Mouse (Mus musculus): ENCODE data around the gene Errfi1. TPM values are rescaled to one million over a fixed set of nuclear protein-coding genes. Genes with fewer than 3 reads are reported as not detected.
"Not testable (repeated sequence)": the region's sequence is repeated elsewhere in the genome, so short reads cannot be mapped to it uniquely, and the experiment has no call there.

Gene Errfi1
- polyA plus RNA-seq, 1 experiment from 2014 or later = 60.4 TPM

- WGBS = 78% methylated on average over 17 of the region's 17 CpGs
- H3K27me3 ChIP-seq = no peaks in the 10 kb centered on the region
Observed at GRCm38 (mm10) chr4:150869276-150870197, 15.8 kb downstream of the Errfi1 start.

GRCm38 (mm10) chr4:150870963-150871391 is 17.3 kb downstream of the Errfi1 start:
- H3K4me3 ChIP-seq = no peak overlapping the region
- H3K36me3 ChIP-seq = peaks cover 32% of the 10 kb centered on the region
- 87% methylated on average over 13 of the region's 13 CpGs for WGBS
- 0 out of 2 replicates have a peak overlapping the region, but pooled peaks have one; percentile 13 for H3K9ac ChIP-seq
- ATAC-seq (ENCODE audit: low read depth) = no peak
- H3K4me2 ChIP-seq = no peak overlapping the region
- H3K27me3 ChIP-seq = no peaks in the 10 kb centered on the region
- H3K9me3 ChIP-seq = no peaks in the 10 kb centered on the region
- peak overlapping the region; percentile 77; the same call in 1 of the 2 replicates for H3K27ac ChIP-seq (replicated peaks)
- peaks cover 27% of the 10 kb centered on the region for H3K4me1 ChIP-seq (replicated peaks)

More at GRCm38 (mm10) chr4:150869276-150870197, 15.8 kb downstream of the Errfi1 start:
- no peak overlapping the region for H3K27ac ChIP-seq (replicated peaks)
- H3K9me3 ChIP-seq = no peaks in the 10 kb centered on the region
- peaks cover 29% of the 10 kb centered on the region for H3K4me1 ChIP-seq (replicated peaks)
- no peak overlapping the region for H3K9ac ChIP-seq
- H3K36me3 ChIP-seq = peaks cover 43% of the 10 kb centered on the region
- no peak overlapping the region for H3K4me3 ChIP-seq
- no peak for ATAC-seq (ENCODE audit: low read depth)
- H3K4me2 ChIP-seq = no peak overlapping the region

DNA sequence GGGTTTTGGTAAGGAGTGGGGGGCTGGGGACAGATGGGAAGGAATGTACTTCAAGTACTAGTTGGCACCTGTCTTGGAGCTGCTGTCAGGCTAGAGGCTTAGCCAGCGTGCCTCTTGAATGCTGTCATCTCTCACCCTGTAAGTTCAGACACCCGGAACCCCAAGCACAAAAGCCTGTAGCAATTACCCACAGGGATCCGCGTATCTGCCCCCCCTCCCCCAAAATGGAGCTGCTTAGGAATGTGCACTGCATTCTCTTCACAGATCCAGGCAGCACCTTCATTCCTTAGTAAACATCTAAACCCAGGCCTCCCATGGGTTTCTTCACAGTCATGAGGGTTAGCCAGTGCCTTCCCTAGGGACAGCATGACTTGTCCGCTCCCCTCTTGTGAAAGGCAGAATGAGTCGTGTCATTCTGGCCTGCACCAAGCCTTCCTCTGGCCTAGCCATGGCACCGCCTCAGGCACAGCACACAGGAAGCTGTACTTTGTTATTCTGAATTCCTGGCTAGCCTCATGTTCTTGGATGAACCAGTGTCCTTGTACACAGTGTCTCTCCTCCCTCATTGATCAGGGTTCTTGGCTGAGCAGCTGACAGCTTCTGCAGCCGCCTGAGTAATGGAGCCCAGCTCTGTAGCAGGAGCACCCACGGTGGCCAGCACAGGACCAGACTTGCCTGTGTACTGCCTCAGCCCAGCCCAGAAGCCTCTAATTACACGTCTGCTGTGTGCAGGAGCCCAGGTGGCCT is 17.8 kb downstream of the Errfi1 start:
- peak; percentile 83 for ATAC-seq (ENCODE audit: low read depth)
- Histone ChIP-seq H3K27ac (replicated peaks) (peak overlapping the region; percentile 77), H3K9me3 (no peaks in the 10 kb centered on the region), H3K4me3 (no peak overlapping the region), H3K4me2 (no peak overlapping the region), H3K4me1 (replicated peaks) (peaks cover 27% of the 10 kb centered on the region), H3K36me3 (peaks cover 26% of the 10 kb centered on the region), H3K27me3 (no peaks in the 10 kb centered on the region), H3K9ac (peak overlapping the region; percentile 45; the same call in 1 of the 2 replicates)
- WGBS = 29% methylated on average over 10 of the region's 10 CpGs

DNA sequence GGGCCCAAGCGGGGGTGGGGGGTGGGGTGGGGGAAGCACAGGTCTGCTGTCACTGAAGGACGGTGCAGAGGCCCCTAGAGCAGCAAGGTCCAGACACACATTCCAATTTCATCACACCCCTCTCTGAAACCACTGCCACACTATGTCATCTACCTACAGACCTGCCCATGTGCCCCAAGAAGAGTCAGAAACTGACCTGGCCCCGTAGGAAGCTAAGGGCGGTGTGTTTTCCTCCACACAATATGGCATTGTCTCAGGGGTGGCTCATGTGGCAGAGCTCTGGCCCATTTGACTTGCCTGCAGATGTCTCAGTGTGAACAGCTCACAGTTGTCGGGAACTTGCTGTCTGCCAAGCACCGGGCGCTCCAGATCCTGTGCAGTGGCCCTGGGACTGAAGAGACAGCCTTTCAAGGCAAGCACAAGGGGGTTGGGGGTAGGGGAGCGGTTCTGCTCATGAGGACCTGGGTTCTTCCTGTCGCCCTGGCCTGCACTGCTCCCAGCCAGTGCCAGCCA is 18.5 kb downstream of the Errfi1 start:
- 36% methylated on average over 9 of the region's 9 CpGs for WGBS
- no peak overlapping the region for H3K4me3 ChIP-seq
- H3K27ac ChIP-seq (replicated peaks) = peak overlapping the region; percentile 77
- no peaks in the 10 kb centered on the region for H3K27me3 ChIP-seq
- peaks cover 20% of the 10 kb centered on the region for H3K36me3 ChIP-seq
- H3K4me2 ChIP-seq = no peak overlapping the region
- H3K9ac ChIP-seq = peak overlapping the region; percentile 45; the same call in 1 of the 2 replicates
- no peaks in the 10 kb centered on the region for H3K9me3 ChIP-seq
- H3K4me1 ChIP-seq (replicated peaks) = peaks cover 27% of the 10 kb centered on the region
- ATAC-seq (ENCODE audit: low read depth) = peak; percentile 45

GRCm38 (mm10) chr4:150872681-150873080 is 19.0 kb downstream of the Errfi1 start:
- Histone ChIP-seq H3K27me3 (no peaks in the 10 kb centered on the region), H3K36me3 (peaks cover 15% of the 10 kb centered on the region), H3K9me3 (no peaks in the 10 kb centered on the region), H3K4me1 (replicated peaks) (peaks cover 27% of the 10 kb centered on the region), H3K27ac (replicated peaks) (peak overlapping the region; percentile 77), H3K4me3 (no peak overlapping the region), H3K4me2 (no peak overlapping the region), H3K9ac (no peak overlapping the region)
- no peak for ATAC-seq (ENCODE audit: low read depth)
- WGBS = 87% methylated on average over 8 of the region's 8 CpGs

- H3K4me1 ChIP-seq (replicated peaks) = peaks cover 25% of the 10 kb centered on the region
- not testable (repeated sequence) for H3K9ac ChIP-seq; H3K27ac ChIP-seq (replicated peaks); ATAC-seq (ENCODE audit: low read depth); H3K27me3 ChIP-seq; H3K4me2 ChIP-seq; H3K4me3 ChIP-seq
- H3K9me3 ChIP-seq = peaks cover 14% of the 10 kb centered on the region
- WGBS = 81% methylated on average over 4 of the region's 4 CpGs
- peaks cover 11% of the 10 kb centered on the region; the same call in 1 of the 2 replicates for H3K36me3 ChIP-seq
Observed at GRCm38 (mm10) chr4:150874416-150874815, 20.7 kb downstream of the Errfi1 start.

DNA sequence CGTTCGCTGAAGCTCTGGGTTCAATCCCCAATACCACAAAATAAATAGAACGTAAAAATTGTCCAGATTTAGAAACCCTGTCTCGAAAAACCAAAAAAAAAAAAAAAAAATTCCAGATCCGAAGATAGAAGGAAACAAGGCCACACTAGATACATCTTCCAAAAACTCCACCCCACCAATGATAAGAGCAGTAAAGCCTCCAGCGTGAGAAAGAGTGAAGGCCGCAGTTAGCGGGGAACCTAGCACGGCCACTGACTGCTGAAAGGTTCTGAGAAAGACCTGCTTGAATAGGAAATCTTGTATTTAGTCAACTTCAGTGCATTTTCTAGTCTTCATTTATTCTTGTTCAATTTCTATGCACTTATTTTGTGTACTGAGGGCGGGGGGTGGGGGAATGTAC is 21.7 kb downstream of the Errfi1 start:
- no peaks in the 10 kb centered on the region for H3K27me3 ChIP-seq
- H3K9me3 ChIP-seq = peaks cover 24% of the 10 kb centered on the region
- WGBS = 85% methylated on average over 10 of the region's 10 CpGs
- no peak overlapping the region for H3K27ac ChIP-seq (replicated peaks)
- H3K9ac ChIP-seq = no peak overlapping the region
- no peak overlapping the region for H3K4me2 ChIP-seq
- peaks cover 12% of the 10 kb centered on the region; the same call in 1 of the 2 replicates for H3K36me3 ChIP-seq
- H3K4me1 ChIP-seq (replicated peaks) = peaks cover 19% of the 10 kb centered on the region
- H3K4me3 ChIP-seq = no peak overlapping the region
- ATAC-seq (ENCODE audit: low read depth) = no peak

DNA sequence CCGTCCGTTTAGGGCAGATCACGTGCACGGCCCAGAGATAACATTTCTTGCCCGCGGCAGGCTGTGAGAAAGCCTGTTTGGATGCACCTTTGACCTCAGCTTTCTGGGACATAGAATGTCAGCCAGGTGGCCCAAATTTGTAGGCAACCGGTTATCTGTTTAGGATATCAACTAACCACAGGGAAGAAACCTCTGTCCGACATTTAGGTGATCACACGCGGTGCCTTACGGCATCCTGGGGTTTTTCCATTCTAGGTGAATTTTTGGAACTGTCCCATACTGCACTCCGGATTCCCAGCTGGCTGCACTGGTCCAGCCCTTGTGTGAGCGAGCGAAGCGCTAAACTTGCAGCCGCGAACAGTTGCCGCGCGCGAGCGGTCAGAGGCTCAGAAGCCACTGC is 25.9 kb downstream of the Errfi1 start:
- H3K4me2 ChIP-seq = no peak overlapping the region
- no peak overlapping the region for H3K27ac ChIP-seq (replicated peaks)
- 96% methylated on average over 22 of the region's 22 CpGs for WGBS
- no peaks in the 10 kb centered on the region for H3K4me1 ChIP-seq (replicated peaks)
- no peak overlapping the region for H3K4me3 ChIP-seq
- H3K9me3 ChIP-seq = peaks cover 28% of the 10 kb centered on the region
- peaks cover 12% of the 10 kb centered on the region; the same call in 1 of the 2 replicates for H3K36me3 ChIP-seq
- H3K27me3 ChIP-seq = no peaks in the 10 kb centered on the region
- no peak overlapping the region for H3K9ac ChIP-seq
- ATAC-seq (ENCODE audit: low read depth) = no peak

GRCm38 (mm10) chr4:150880364-150880763 is 26.6 kb downstream of the Errfi1 start:
- H3K27me3 ChIP-seq = no peaks in the 10 kb centered on the region
- peaks cover 12% of the 10 kb centered on the region; the same call in 1 of the 2 replicates for H3K36me3 ChIP-seq
- no peak overlapping the region for H3K9ac ChIP-seq
- H3K4me2 ChIP-seq = no peak overlapping the region
- no peaks in the 10 kb centered on the region for H3K4me1 ChIP-seq (replicated peaks)
- H3K4me3 ChIP-seq = no peak overlapping the region
- H3K9me3 ChIP-seq = peaks cover 28% of the 10 kb centered on the region
- ATAC-seq (ENCODE audit: low read depth) = no peak
- 89% methylated on average over 5 of the region's 5 CpGs for WGBS
- H3K27ac ChIP-seq (replicated peaks) = no peak overlapping the region

DNA sequence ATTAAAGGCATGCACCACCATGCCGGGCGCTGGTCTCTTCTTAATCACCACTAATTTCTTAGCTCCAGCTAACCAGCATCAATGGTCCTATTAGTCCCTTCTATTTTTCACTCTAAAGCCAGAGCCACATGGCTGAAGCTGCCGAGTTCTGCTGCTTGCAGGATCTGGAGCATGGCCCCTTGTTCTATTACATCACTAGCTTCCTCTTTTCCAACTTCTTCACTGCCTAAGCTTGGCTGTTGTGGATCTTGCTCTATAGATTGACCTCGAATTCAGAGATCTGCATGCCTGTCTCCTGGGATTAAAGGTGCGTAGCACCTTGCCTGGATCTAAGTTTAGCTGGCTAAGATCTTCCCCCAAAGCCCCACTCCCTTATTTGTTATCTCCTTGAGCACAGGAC is 28.9 kb downstream of the Errfi1 start:
- Histone ChIP-seq H3K9ac (no peak overlapping the region), H3K4me1 (replicated peaks) (no peaks in the 10 kb centered on the region), H3K4me2 (no peak overlapping the region), H3K27me3 (no peaks in the 10 kb centered on the region), H3K9me3 (peaks cover 28% of the 10 kb centered on the region), H3K27ac (replicated peaks) (no peak overlapping the region), H3K4me3 (no peak overlapping the region), H3K36me3 (peaks cover 12% of the 10 kb centered on the region; the same call in 1 of the 2 replicates)
- 85% methylated on average over 5 of the region's 5 CpGs for WGBS
- ATAC-seq (ENCODE audit: low read depth) = no peak

GRCm38 (mm10) chr4:150887903-150888302 is 34.2 kb downstream of the Errfi1 start:
- no peak overlapping the region for H3K27ac ChIP-seq (replicated peaks)
- H3K9ac ChIP-seq = no peak overlapping the region
- peaks cover 16% of the 10 kb centered on the region for H3K4me1 ChIP-seq (replicated peaks)
- ATAC-seq (ENCODE audit: low read depth) = no peak
- no peaks in the 10 kb centered on the region for H3K27me3 ChIP-seq
- no peak overlapping the region for H3K4me3 ChIP-seq
- no peaks in the 10 kb centered on the region for H3K36me3 ChIP-seq
- H3K4me2 ChIP-seq = no peak overlapping the region
- H3K9me3 ChIP-seq = no peaks in the 10 kb centered on the region
- WGBS = 91% methylated on average over 5 of the region's 5 CpGs

DNA sequence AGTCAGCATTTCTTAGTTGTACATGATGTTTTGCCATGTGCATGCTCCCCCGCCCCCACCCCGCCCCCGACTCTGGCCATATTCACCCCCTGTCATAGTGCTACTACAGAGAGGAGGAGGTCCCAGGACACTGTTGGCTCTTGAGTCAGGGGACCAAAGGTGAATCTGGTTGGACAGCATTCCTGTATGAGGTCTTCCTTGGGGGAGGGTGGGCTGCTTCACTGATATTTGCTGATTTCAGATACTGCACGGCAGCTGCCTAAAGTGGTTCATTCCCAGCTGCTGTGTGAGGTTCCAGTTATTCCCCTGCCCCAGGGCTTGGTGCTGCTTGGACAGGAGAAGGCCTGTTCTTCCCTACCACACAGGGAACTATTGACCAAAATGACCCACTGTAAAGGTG is 34.8 kb downstream of the Errfi1 start:
- Histone ChIP-seq H3K4me2 (no peak overlapping the region), H3K4me1 (replicated peaks) (peaks cover 16% of the 10 kb centered on the region), H3K9me3 (no peaks in the 10 kb centered on the region), H3K27me3 (no peaks in the 10 kb centered on the region), H3K9ac (no peak overlapping the region), H3K27ac (replicated peaks) (no peak overlapping the region), H3K36me3 (no peaks in the 10 kb centered on the region), H3K4me3 (no peak overlapping the region)
- 82% methylated on average over 4 of the region's 4 CpGs for WGBS
- ATAC-seq (ENCODE audit: low read depth) = no peak
